Mouse (Mus musculus) bone marrow macrophage, adult 2 months (primary cell): ENCODE data around the gene Myrip.

Experiments
- CTCF ChIP-seq: IDR thresholded peaks from 2 replicates; pipeline ENCODE4 v1.5.1; 2012; ENCODE audit warnings: low read depth, mild to moderate bottlenecking, low read length, moderate library complexity
- POLR2A ChIP-seq: IDR thresholded peaks from 2 replicates; pipeline ENCODE4 v1.6.1; 2012; ENCODE audit warnings: mild to moderate bottlenecking, low read depth, low read length, borderline replicate concordance

DNA sequence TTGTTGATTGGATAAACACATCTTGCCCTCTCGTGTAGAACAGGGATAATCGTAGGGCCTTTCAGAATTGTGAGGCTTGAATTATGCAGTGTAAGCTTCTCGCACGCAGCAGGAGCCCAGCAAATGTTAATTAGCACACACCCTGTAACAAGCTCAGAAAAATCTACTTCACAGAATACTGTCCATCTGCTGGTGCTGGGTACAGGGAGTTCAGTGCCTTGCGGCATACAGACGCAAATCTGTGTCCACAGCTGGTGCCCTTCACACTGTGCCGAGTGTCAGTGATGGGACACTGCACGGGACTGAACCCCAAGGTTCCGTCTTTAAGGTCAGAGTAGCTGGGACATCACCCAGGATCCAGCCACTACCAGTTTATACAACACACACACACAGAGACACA, 143.3 kb downstream of the Myrip start:
- no peak for TF ChIP-seq CTCF
- no peak for TF ChIP-seq POLR2A
